Mouse (Mus musculus) small intestine, adult 2 months (tissue): ENCODE measurements around the gene Tnr.

Experiments
- CTCF ChIP-seq: fragments of 200-500 bp; IDR thresholded peaks from 2 replicates; pipeline ENCODE4 v1.5.1; 2012; ENCODE audit warnings: low read depth, mild to moderate bottlenecking, control low read depth, inconsistent platforms, low read length, moderate library complexity, mixed read lengths; ENCODE audit not compliant: insufficient replicate concordance, insufficient read length; ENCODE audit errors: extremely low read depth
- POLR2A ChIP-seq: fragments of 200-500 bp; IDR thresholded peaks from 2 replicates; pipeline ENCODE4 v1.6.1; 2012; ENCODE audit warnings: low read depth, mild to moderate bottlenecking, control low read depth, inconsistent platforms, low read length, moderate library complexity

- no peak for TF ChIP-seq CTCF
- TF ChIP-seq POLR2A = no peak
Measured at GRCm38 (mm10) chr1:159775168-159775567, 251.6 kb downstream of the Tnr start.
